Mouse (Mus musculus) E14TG2a.4 (cell line): ENCODE measurements around the gene Tmem164.

ENCODE experiments used
- H3K27me3 ChIP-seq: 2 replicates; pipeline ENCODE4 v1.6.1; 2014; ENCODE audit warnings: low read length, control low read depth; ENCODE audit not compliant: insufficient read depth
- H3K36me3 ChIP-seq: 2 replicates; pipeline ENCODE4 v1.6.1; 2014; ENCODE audit warnings: low read length, control low read depth; ENCODE audit not compliant: insufficient read depth
- H3K4me1 ChIP-seq: replicated peaks from 2 replicates; pipeline ENCODE4 v1.6.1; 2014; ENCODE audit warnings: low read depth, low read length, control low read depth
- H3K4me3 ChIP-seq: replicated peaks from 2 replicates; pipeline ENCODE4 v1.5.1; 2014; ENCODE audit warnings: mild to moderate bottlenecking, low read length
- H3K9me3 ChIP-seq: 2 replicates; pipeline ENCODE4 v1.6.1; 2014; ENCODE audit warnings: low read length, control low read depth
- CTCF ChIP-seq: conservative IDR thresholded peaks from 2 replicates; pipeline ENCODE4 v1.5.1; 2014; ENCODE audit warnings: low read length
- NANOG ChIP-seq: IDR thresholded peaks from 2 replicates; pipeline ENCODE4 v1.6.1; 2014; ENCODE audit warnings: borderline replicate concordance, low read length, mixed read lengths
- POU5F1 ChIP-seq: IDR thresholded peaks from 2 replicates; pipeline ENCODE4 v1.6.1; 2014; ENCODE audit warnings: low read length, borderline replicate concordance

Tmem164 gene

DNA sequence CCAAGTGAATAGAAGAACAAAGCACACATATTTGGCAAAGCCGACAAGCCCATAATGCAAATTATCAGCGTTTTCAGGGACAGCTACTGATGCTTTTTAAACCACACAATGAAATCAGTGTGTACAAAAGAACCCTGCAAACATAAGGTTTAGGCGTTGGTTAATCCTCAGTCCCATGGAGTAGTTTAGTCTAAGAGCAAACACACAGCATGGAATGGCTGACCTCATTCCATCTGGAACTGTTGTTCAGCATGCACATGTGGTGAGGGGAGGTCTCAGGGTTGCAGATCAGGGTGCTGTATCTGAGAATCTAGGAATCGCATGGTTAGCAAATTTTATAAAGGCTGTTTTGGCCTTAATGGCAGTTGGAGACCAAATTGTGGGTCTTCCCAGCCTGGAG, 69.6 kb downstream of the Tmem164 start:
- H3K4me3 ChIP-seq = no peak overlapping the region
- H3K27me3 ChIP-seq = no peaks in the 10 kb centered on the region
- no peaks in the 10 kb centered on the region for H3K36me3 ChIP-seq
- no peaks in the 10 kb centered on the region for H3K4me1 ChIP-seq
- no peaks in the 10 kb centered on the region for H3K9me3 ChIP-seq
- TF ChIP-seq CTCF (no peak), POU5F1 (no peak), NANOG (no peak)

DNA sequence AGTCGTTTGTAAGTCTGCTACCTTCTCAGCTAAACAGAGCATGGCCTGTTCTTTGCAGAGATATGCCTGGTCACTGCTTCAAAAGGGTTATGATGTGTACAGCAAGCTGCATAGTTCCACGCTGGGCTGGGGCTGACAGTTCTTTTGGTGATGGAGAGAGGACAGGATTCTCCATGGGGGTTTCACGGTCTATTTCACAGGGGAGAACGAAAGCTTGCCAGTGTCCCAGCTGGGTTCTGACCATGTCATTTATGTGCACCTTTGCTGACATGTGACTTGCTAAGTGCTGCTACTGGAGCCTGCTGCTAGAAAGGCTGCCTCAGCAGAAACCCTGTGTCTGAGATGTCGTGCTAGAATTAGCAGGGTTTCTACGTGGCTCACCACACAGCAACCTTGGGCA, 74.3 kb downstream of the Tmem164 start:
- Histone ChIP-seq H3K4me1 (no peaks in the 10 kb centered on the region), H3K9me3 (no peaks in the 10 kb centered on the region), H3K4me3 (no peak overlapping the region), H3K36me3 (no peaks in the 10 kb centered on the region), H3K27me3 (no peaks in the 10 kb centered on the region)
- TF ChIP-seq NANOG = no peak
- TF ChIP-seq CTCF = no peak
- TF ChIP-seq POU5F1 = no peak

DNA sequence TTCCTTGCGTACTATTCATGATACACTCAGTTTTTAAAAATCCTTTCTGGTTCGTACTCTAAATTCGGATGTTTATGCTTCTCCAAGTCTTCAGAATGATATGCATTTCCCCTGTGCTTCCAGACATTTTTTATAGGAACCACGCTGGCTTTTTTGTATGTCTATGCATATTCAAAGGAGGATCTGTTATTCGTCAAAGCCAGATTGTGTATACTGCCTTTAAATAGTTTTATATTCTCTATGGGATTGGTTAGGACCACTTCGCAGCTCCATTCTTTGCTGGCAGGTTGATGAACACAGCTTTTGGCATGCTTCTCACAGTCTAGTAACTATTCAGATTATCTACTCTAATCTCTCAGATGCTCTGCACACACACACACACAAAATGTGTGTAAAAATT, 79.2 kb downstream of the Tmem164 start:
- no peak for TF ChIP-seq CTCF
- TF ChIP-seq POU5F1 = no peak
- no peak for TF ChIP-seq NANOG
- no peak overlapping the region for H3K4me3 ChIP-seq
- H3K27me3 ChIP-seq = no peaks in the 10 kb centered on the region
- no peaks in the 10 kb centered on the region for H3K4me1 ChIP-seq
- no peaks in the 10 kb centered on the region for H3K9me3 ChIP-seq
- no peaks in the 10 kb centered on the region for H3K36me3 ChIP-seq

DNA sequence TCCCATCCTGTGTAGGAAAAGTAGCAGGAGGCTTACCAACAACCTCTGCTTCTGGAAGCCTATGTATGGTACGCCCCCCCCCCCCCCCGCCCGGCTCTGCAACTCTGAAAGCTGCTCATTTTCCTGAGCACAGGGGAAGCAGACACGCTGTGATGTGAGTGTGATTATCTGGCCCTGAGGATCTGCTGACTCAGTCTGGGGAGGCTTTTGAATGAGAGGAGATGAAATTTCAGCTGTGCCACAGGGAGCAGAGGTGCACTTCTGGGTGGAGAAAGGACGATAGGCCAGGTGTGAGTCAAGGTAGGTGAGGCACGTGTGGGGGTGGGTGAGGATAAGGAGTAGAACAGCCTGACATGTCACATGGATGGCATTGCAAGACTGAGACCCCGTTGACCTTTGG, 82.1 kb downstream of the Tmem164 start:
- Histone ChIP-seq H3K36me3 (no peaks in the 10 kb centered on the region), H3K4me3 (no peak overlapping the region), H3K9me3 (no peaks in the 10 kb centered on the region), H3K27me3 (no peaks in the 10 kb centered on the region), H3K4me1 (no peaks in the 10 kb centered on the region)
- TF ChIP-seq POU5F1 (no peak), NANOG (no peak), CTCF (no peak)

DNA sequence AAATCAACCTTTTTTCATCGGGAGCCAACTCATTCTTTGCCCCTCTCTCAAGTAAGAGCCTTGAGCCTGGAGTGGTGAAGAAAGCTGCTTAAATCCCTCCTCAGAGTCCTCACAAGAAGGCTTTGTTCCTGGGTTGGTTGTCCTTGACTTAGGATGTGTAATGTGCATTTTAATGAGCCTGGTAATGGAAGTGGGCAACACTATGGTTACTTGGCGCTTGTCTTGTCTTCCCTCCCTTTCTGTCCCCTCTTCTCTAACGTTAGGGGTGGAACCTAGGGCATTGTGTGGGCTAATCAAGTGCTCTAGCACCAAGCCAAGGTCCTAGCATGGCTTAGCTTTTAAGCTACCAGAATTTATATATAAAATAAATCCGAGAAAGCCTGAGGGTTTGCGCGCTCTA, 88.5 kb downstream of the Tmem164 start:
- Histone ChIP-seq H3K36me3 (no peaks in the 10 kb centered on the region), H3K27me3 (no peaks in the 10 kb centered on the region), H3K4me1 (no peaks in the 10 kb centered on the region), H3K4me3 (no peak overlapping the region), H3K9me3 (no peaks in the 10 kb centered on the region)
- TF ChIP-seq NANOG (no peak), CTCF (no peak), POU5F1 (no peak)

DNA sequence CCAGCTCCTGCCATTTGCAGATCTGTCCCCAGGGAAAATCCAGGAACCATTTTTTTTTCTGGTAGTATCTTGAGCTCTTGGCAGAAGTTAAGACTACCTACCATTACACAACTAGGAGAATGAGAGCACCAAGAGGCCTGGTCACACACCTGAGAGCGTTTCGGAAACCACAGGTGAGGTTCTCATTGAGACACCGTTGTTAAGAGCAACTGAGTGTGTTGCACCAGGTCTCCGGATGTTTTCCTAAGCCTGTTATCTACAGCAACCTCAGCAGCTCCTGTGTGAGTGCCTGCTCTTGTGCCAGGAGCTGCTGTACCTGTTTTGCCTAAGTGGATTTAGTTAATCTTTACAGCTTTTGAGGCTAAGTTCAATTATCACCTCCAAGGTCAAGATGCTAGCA, 92.5 kb downstream of the Tmem164 start:
- no peaks in the 10 kb centered on the region for H3K27me3 ChIP-seq
- H3K9me3 ChIP-seq = no peaks in the 10 kb centered on the region
- H3K4me1 ChIP-seq = no peaks in the 10 kb centered on the region
- TF ChIP-seq POU5F1 (no peak), CTCF (no peak), NANOG (no peak)
- no peaks in the 10 kb centered on the region for H3K36me3 ChIP-seq
- no peak overlapping the region for H3K4me3 ChIP-seq

DNA sequence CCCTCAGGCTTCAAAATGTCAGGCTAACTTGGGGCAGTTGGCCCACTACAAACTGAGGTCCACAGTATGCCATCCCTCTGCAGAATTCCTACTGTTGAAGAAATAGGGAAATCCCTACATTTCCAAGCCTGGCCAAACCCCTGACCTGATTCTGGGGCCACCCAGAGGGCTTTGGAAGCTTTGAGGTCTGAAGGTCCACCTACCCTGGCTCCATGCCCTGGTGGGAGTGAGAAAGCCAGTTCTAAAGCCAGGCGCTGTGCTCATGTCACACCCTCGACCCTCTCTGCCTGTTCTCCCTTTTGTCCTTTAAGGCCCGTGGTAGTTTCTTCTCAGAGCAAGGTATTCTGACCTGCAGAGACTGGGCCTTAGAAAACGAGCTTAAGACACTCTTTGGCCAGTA, 94.9 kb downstream of the Tmem164 start:
- Histone ChIP-seq H3K9me3 (no peaks in the 10 kb centered on the region), H3K36me3 (no peaks in the 10 kb centered on the region), H3K4me1 (no peaks in the 10 kb centered on the region), H3K4me3 (no peak overlapping the region), H3K27me3 (no peaks in the 10 kb centered on the region)
- TF ChIP-seq POU5F1 (no peak), CTCF (no peak), NANOG (no peak)

DNA sequence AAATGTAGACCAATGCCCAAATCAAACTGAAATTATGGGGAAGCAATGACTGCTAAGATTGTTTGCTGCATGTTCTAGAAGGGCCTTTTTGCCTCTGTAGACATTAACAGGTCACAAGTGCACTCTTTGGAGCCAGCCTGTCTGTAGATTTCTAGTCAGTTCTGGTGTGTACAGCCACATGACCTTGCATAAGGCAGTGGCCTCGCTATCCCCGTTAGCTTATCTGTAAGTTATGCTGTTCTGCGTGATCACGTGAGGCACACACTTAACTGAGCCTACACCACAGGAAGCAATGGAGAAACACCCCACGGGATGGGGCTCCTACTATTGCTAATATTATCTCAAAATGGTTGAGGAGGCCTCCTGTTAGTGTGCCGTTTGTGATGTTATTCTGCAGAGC, 97.4 kb downstream of the Tmem164 start:
- Histone ChIP-seq H3K36me3 (no peaks in the 10 kb centered on the region), H3K27me3 (no peaks in the 10 kb centered on the region), H3K9me3 (no peaks in the 10 kb centered on the region), H3K4me3 (no peak overlapping the region), H3K4me1 (no peaks in the 10 kb centered on the region)
- no peak for TF ChIP-seq POU5F1
- TF ChIP-seq CTCF = no peak
- no peak for TF ChIP-seq NANOG
